ENCODE assay signal across 8 mouse cellular contexts in the genomic region with DNA sequence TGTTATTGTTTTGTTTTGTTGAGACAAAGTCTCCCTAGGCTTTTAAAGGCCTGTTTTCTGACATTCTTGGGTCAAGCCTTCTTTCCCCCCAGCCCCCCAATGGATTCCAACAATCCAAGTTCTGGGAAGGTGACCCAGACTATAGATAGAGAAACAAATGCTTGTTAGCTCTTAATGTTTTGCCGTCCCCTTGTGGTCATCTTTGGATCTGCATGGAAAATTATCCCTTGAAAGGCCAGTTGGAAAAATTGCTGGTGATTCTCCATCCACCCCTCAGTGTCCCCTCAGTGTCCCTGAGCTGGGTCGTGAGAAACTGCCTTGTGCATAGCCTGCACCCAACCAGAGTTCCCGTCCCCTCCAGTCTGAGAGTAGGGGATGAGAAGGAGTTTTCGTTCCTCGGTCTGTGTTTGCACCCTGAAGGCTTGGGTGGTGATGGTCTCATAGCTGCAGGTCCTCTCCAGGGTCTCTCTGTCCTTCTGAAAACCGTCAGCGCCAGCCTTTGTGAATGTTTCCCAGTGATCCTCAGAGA. TPM values are rescaled to one million over a fixed set of nuclear protein-coding genes. Genes with fewer than 3 reads are reported as not detected.
DNase-seq lines count a peak whose midpoint lies in the region; ATAC-seq and TF ChIP-seq lines count a peak whose summit lies in the region.
"Had no signal": no experiment of that assay in that cellular context is flagged by ENCODE, and none has a peak within 500 bp of the region (broad histone marks: within the 10 kb centered on the region; RNA-seq: fewer than 3 reads in every experiment).

No protein-coding gene starts in this region.

- no peak overlapping the region for H3K4me3 ChIP-seq in intestine, postnatal 0 days (ENCODE audit: low read depth, low read length)
- H3K4me3 ChIP-seq in intestine, embryonic 15.5 days (replicated peaks), result no peak overlapping the region
- no peak overlapping the region for H3K4me3 ChIP-seq in E14TG2a.4 (replicated peaks; ENCODE audit: low read length)
- no peak overlapping the region for H3K4me3 ChIP-seq in embryonic facial prominence, embryonic 11.5 days (ENCODE audit: low read depth, low read length)
- no peak overlapping the region for H3K4me3 ChIP-seq in lung, postnatal 0 days (ENCODE audit: low read depth, low read length)
- H3K4me3 ChIP-seq: embryonic facial prominence, embryonic 15.5 days had no signal

- in situ Hi-C loops in Patski (cut with MboI; ENCODE audit: low pct_unique_long_range_greater_than_20kb), result loop anchor here (5.0 kb wide), 1 partner anchor 42 kb away; a partner anchor contains a TSS

- no peaks in the 10 kb centered on the region for H3K9me3 ChIP-seq in intestine, postnatal 0 days (ENCODE audit: control insufficient read depth)
- H3K9me3 ChIP-seq in intestine, embryonic 15.5 days, result no peaks in the 10 kb centered on the region
- H3K9me3 ChIP-seq in E14TG2a.4 (ENCODE audit: low read length), result peaks cover 10% of the 10 kb centered on the region
- no peaks in the 10 kb centered on the region for H3K9me3 ChIP-seq in embryonic facial prominence, embryonic 11.5 days (replicated peaks; ENCODE audit: control insufficient read depth, low read length)
- H3K9me3 ChIP-seq in lung, postnatal 0 days (ENCODE audit: low read length), result no peaks in the 10 kb centered on the region
- H3K9me3 ChIP-seq: embryonic facial prominence, embryonic 15.5 days had no signal

- 0 out of 2 replicates have a peak, but pooled peaks cover 7% of the 10 kb centered on the region for H3K27me3 ChIP-seq in intestine, postnatal 0 days (replicated peaks; ENCODE audit: control insufficient read depth, insufficient read depth, low read length)
- no peaks in the 10 kb centered on the region for H3K27me3 ChIP-seq in intestine, embryonic 15.5 days (replicated peaks)
- peaks cover 7% of the 10 kb centered on the region; the same call in 1 of the 2 replicates for H3K27me3 ChIP-seq in E14TG2a.4 (ENCODE audit: insufficient read depth, low read length)
- no peaks in the 10 kb centered on the region for H3K27me3 ChIP-seq in Patski
- H3K27me3 ChIP-seq in embryonic facial prominence, embryonic 11.5 days (ENCODE audit: control insufficient read depth, insufficient read depth, low read length), result no peaks in the 10 kb centered on the region
- no peaks in the 10 kb centered on the region for H3K27me3 ChIP-seq in lung, postnatal 0 days (replicated peaks; ENCODE audit: insufficient read depth, low read length)

- no peaks in the 10 kb centered on the region for H3K4me1 ChIP-seq in intestine, postnatal 0 days (replicated peaks; ENCODE audit: control insufficient read depth, insufficient read depth, low read length)
- H3K4me1 ChIP-seq in intestine, embryonic 15.5 days (replicated peaks), result peaks cover 7% of the 10 kb centered on the region
- peaks cover 66% of the 10 kb centered on the region for H3K4me1 ChIP-seq in E14TG2a.4 (replicated peaks; ENCODE audit: low read depth, low read length)
- no peaks in the 10 kb centered on the region for H3K4me1 ChIP-seq in embryonic facial prominence, embryonic 11.5 days (ENCODE audit: control insufficient read depth, insufficient read depth, low read length)
- H3K4me1 ChIP-seq in lung, postnatal 0 days (ENCODE audit: insufficient read depth, low read depth, low read length), result no peaks in the 10 kb centered on the region

- no peak for DNase-seq in Patski (ENCODE audit: low read depth, low spot score)
- DNase-seq in embryonic facial prominence, embryonic 11.5 days (ENCODE audit: low spot score), result peak; percentile 77
- DNase-seq in lung, postnatal 0 days (ENCODE audit: low spot score), result peak; percentile 65
- no peak for DNase-seq in yolk sac, embryonic 10.5 days (ENCODE audit: low spot score)

- TF ChIP-seq EP300 in lung, postnatal 0 days (IDR thresholded peaks at IDR 0.05), result no peak

- H3K36me3 ChIP-seq in intestine, postnatal 0 days (ENCODE audit: control insufficient read depth, insufficient read depth), result peaks cover 18% of the 10 kb centered on the region
- H3K36me3 ChIP-seq in intestine, embryonic 15.5 days, result peaks cover 6% of the 10 kb centered on the region
- peaks cover 21% of the 10 kb centered on the region for H3K36me3 ChIP-seq in E14TG2a.4 (ENCODE audit: insufficient read depth, low read length)
- H3K36me3 ChIP-seq in embryonic facial prominence, embryonic 11.5 days (replicated peaks; ENCODE audit: control insufficient read depth, insufficient read depth, low read depth, low read length), result no peaks in the 10 kb centered on the region; the same call in 1 of the 2 replicates
- H3K36me3 ChIP-seq in lung, postnatal 0 days (ENCODE audit: insufficient read depth, low read length), result peaks cover 4% of the 10 kb centered on the region; the same call in 1 of the 2 replicates

- H3K4me2 ChIP-seq in intestine, postnatal 0 days (replicated peaks; ENCODE audit: low read depth), result no peak overlapping the region
- no peak overlapping the region for H3K4me2 ChIP-seq in intestine, embryonic 15.5 days (replicated peaks)
- no peak overlapping the region for H3K4me2 ChIP-seq in embryonic facial prominence, embryonic 11.5 days (ENCODE audit: low read depth, low read length)
- H3K4me2 ChIP-seq in lung, postnatal 0 days (replicated peaks; ENCODE audit: low read depth, low read length), result no peak overlapping the region
- H3K4me2 ChIP-seq: embryonic facial prominence, embryonic 15.5 days had no signal

- 56% methylated on average over 7 of the region's 7 CpGs for WGBS in intestine, postnatal 0 days
- 50% methylated on average over 7 of the region's 7 CpGs for WGBS in intestine, embryonic 15.5 days
- WGBS in embryonic facial prominence, embryonic 11.5 days, result 53% methylated on average over 7 of the region's 7 CpGs
- 40% methylated on average over 7 of the region's 7 CpGs for WGBS in lung, postnatal 0 days

- TF ChIP-seq CTCF in intestine, postnatal 0 days (IDR thresholded peaks at IDR 0.05; ENCODE audit: low read depth), result peak; percentile 94
- TF ChIP-seq CTCF in E14TG2a.4 (conservative IDR thresholded peaks at IDR 0.05; ENCODE audit: low read length) (peak; percentile 99), Patski (IDR thresholded peaks at IDR 0.05) (peak; percentile 74)
- TF ChIP-seq CTCF in lung, postnatal 0 days (IDR thresholded peaks at IDR 0.05), result peak; percentile 95

- no peak overlapping the region for H3K27ac ChIP-seq in intestine, postnatal 0 days (ENCODE audit: low read depth, low read length)
- H3K27ac ChIP-seq in intestine, embryonic 15.5 days, result no peak overlapping the region
- no peak overlapping the region for H3K27ac ChIP-seq in embryonic facial prominence, embryonic 11.5 days (replicated peaks; ENCODE audit: low read depth, low read length)
- H3K27ac ChIP-seq in lung, postnatal 0 days (ENCODE audit: low read length), result no peak overlapping the region
- H3K27ac ChIP-seq: embryonic facial prominence, embryonic 15.5 days had no signal

- no peak for ATAC-seq in intestine, postnatal 0 days
- no peak for ATAC-seq in intestine, embryonic 15.5 days
- no peak for ATAC-seq in Patski
- no peak for ATAC-seq in embryonic facial prominence, embryonic 11.5 days (replicated peaks; ENCODE audit: insufficient number of reproducible peaks, low FRiP score, low TSS enrichment, low read depth)
- no peak for ATAC-seq in lung, postnatal 0 days

- H3K9ac ChIP-seq in intestine, postnatal 0 days (ENCODE audit: low read depth, low read length), result no peak overlapping the region
- H3K9ac ChIP-seq in intestine, embryonic 15.5 days, result no peak overlapping the region
- H3K9ac ChIP-seq in embryonic facial prominence, embryonic 11.5 days (replicated peaks; ENCODE audit: low read length), result no peak overlapping the region
- H3K9ac ChIP-seq in lung, postnatal 0 days (replicated peaks; ENCODE audit: low read depth), result no peak overlapping the region
- H3K9ac ChIP-seq: embryonic facial prominence, embryonic 15.5 days had no signal

- POLR2A ChIA-PET in Patski (lab: Charles Lee), result interaction anchor here (0.7 kb wide), 1 partner anchor 31 kb away, joined by 6 read pairs; no protein-coding TSS in a partner anchor

- CTCF ChIA-PET in Patski (lab: Charles Lee), result interaction anchor here (0.7 to 3.4 kb wide), 11 partner anchors 10 to 135 kb away, joined by 3 to 30 read pairs (median 5); a partner anchor contains a TSS

RNA-seq across cellular contexts. Expression of a gene that starts 3.3 kb away (rescaled TPM):
- polyA plus RNA-seq in intestine, postnatal 0 days (2015; fragmentation: Nextera tagmentation; extraction: Ambion mirVana), result 1.3 and 1.6 TPM in 2 replicates
- polyA plus RNA-seq in intestine, embryonic 15.5 days (2015; fragmentation: Nextera tagmentation; extraction: Ambion mirVana), result 1.4 and 1.5 TPM in 2 replicates
- polyA plus RNA-seq in Patski (2021), result 0.19 TPM
- polyA plus RNA-seq in embryonic facial prominence, embryonic 11.5 days (2014; fragmentation: Nextera tagmentation; extraction: Ambion mirVana), result 1.4 and 1.8 TPM in 2 replicates
- polyA plus RNA-seq in lung, postnatal 0 days (2015; fragmentation: Nextera tagmentation; extraction: Ambion mirVana), result 2.7 and 3.1 TPM in 2 replicates

RNA-seq across cellular contexts. Expression of a gene that starts 19.1 kb away (rescaled TPM):
- polyA plus RNA-seq in intestine, postnatal 0 days (2015; fragmentation: Nextera tagmentation; extraction: Ambion mirVana), result 26.5 and 27.5 TPM in 2 replicates
- polyA plus RNA-seq in intestine, embryonic 15.5 days (2015; fragmentation: Nextera tagmentation; extraction: Ambion mirVana), result 36.8 and 39.4 TPM in 2 replicates
- polyA plus RNA-seq in Patski (2021), result 39.2 TPM
- polyA plus RNA-seq in embryonic facial prominence, embryonic 11.5 days (2014; fragmentation: Nextera tagmentation; extraction: Ambion mirVana), result 39.5 and 45.5 TPM in 2 replicates
- 18.8 and 19.0 TPM in 2 replicates for polyA plus RNA-seq in lung, postnatal 0 days (2015; fragmentation: Nextera tagmentation; extraction: Ambion mirVana)

RNA-seq across cellular contexts. Expression of a gene that starts 32.8 kb away (rescaled TPM):
- polyA plus RNA-seq in intestine, postnatal 0 days (2015; fragmentation: Nextera tagmentation; extraction: Ambion mirVana), result 5.0 and 5.1 TPM in 2 replicates
- polyA plus RNA-seq in intestine, embryonic 15.5 days (2015; fragmentation: Nextera tagmentation; extraction: Ambion mirVana), result 6.5 and 7.3 TPM in 2 replicates
- polyA plus RNA-seq in Patski (2021), result 73.6 TPM
- 2.1 and 2.3 TPM in 2 replicates for polyA plus RNA-seq in embryonic facial prominence, embryonic 11.5 days (2014; fragmentation: Nextera tagmentation; extraction: Ambion mirVana)
- polyA plus RNA-seq in lung, postnatal 0 days (2015; fragmentation: Nextera tagmentation; extraction: Ambion mirVana), result 17.9 and 21.7 TPM in 2 replicates

RNA-seq across cellular contexts. Expression of a gene that starts 43.1 kb away (rescaled TPM):
- 0.48 and 0.67 TPM in 2 replicates for polyA plus RNA-seq in intestine, postnatal 0 days (2015; fragmentation: Nextera tagmentation; extraction: Ambion mirVana)
- polyA plus RNA-seq in intestine, embryonic 15.5 days (2015; fragmentation: Nextera tagmentation; extraction: Ambion mirVana), result 2.5 and 2.8 TPM in 2 replicates
- 0.08 TPM for polyA plus RNA-seq in Patski (2021)
- 0.15 and 0.77 TPM in 2 replicates for polyA plus RNA-seq in embryonic facial prominence, embryonic 11.5 days (2014; fragmentation: Nextera tagmentation; extraction: Ambion mirVana)
- polyA plus RNA-seq in lung, postnatal 0 days (2015; fragmentation: Nextera tagmentation; extraction: Ambion mirVana), result 0.80 and 1.0 TPM in 2 replicates

RNA-seq across cellular contexts. Expression of a gene that starts 59.5 kb away (rescaled TPM):
- polyA plus RNA-seq in intestine, postnatal 0 days (2015; fragmentation: Nextera tagmentation; extraction: Ambion mirVana), result 66.3 and 69.6 TPM in 2 replicates
- 138 TPM in 2 replicates for polyA plus RNA-seq in intestine, embryonic 15.5 days (2015; fragmentation: Nextera tagmentation; extraction: Ambion mirVana)
- 108 TPM for polyA plus RNA-seq in Patski (2021)
- 157 and 171 TPM in 2 replicates for polyA plus RNA-seq in embryonic facial prominence, embryonic 11.5 days (2014; fragmentation: Nextera tagmentation; extraction: Ambion mirVana)
- polyA plus RNA-seq in lung, postnatal 0 days (2015; fragmentation: Nextera tagmentation; extraction: Ambion mirVana), result 63.2 and 65.2 TPM in 2 replicates

Comparison
In these comparisons a context has a peak if more than half of its experiments do, and no peak if none do; other contexts are left out.
1. DNase-seq: peak in embryonic facial prominence, embryonic 11.5 days (single experiment) and lung, postnatal 0 days (single experiment); none in Patski (single experiment) and yolk sac, embryonic 10.5 days (single experiment).
2. Peak in every context shown above with its lines, with median percentiles within 50 percentile points of each other: CTCF ChIP-seq.